Mouse (Mus musculus) adrenal gland, adult 18-20 months (tissue): ENCODE measurements around the gene Nt5c2. TPM values are rescaled to one million over a fixed set of nuclear protein-coding genes. Genes with fewer than 3 reads are reported as not detected.

ENCODE experiments used
- DNase-seq, 2 experiments: peaks; one replicate each; pipeline ENCODE4 v3.0.0; 2021 to 2022; ENCODE audit warnings: low spot score in 2 of 2
- long read RNA-seq, 2 experiments: library from polyadenylated mRNA; stranded (forward); transcript quantifications; one replicate each; pipeline ENCODE4 v2.0.0; 2021
- total RNA-seq, 2 experiments: library from RNA; stranded (reverse); gene quantifications; 1 replicate in 1 of 2; 2 replicates in 1 of 2; pipeline ENCODE4 v1.2.3; 2021

Gene Nt5c2
- total RNA-seq = 10 to 100 TPM; 57.5 to 68.4 TPM
- long read RNA-seq, experiment 1, transcript Nt5c2-202 (18 exons, 3,728 nt) = major isoform, 10 of 25 reads
- long read RNA-seq, experiment 1, partial matches to known transcripts = 2 of 25 reads
- long read RNA-seq, experiment 1, other reads (novel, unspliced or antisense) = 10 of 25 reads
- long read RNA-seq, experiment 2, transcript Nt5c2-202 (18 exons, 3,728 nt) = major isoform, 23 of 57 reads
- long read RNA-seq, experiment 2, partial matches to known transcripts = 6 of 57 reads
- long read RNA-seq, experiment 2, other reads (novel, unspliced or antisense) = 20 of 57 reads

DNA sequence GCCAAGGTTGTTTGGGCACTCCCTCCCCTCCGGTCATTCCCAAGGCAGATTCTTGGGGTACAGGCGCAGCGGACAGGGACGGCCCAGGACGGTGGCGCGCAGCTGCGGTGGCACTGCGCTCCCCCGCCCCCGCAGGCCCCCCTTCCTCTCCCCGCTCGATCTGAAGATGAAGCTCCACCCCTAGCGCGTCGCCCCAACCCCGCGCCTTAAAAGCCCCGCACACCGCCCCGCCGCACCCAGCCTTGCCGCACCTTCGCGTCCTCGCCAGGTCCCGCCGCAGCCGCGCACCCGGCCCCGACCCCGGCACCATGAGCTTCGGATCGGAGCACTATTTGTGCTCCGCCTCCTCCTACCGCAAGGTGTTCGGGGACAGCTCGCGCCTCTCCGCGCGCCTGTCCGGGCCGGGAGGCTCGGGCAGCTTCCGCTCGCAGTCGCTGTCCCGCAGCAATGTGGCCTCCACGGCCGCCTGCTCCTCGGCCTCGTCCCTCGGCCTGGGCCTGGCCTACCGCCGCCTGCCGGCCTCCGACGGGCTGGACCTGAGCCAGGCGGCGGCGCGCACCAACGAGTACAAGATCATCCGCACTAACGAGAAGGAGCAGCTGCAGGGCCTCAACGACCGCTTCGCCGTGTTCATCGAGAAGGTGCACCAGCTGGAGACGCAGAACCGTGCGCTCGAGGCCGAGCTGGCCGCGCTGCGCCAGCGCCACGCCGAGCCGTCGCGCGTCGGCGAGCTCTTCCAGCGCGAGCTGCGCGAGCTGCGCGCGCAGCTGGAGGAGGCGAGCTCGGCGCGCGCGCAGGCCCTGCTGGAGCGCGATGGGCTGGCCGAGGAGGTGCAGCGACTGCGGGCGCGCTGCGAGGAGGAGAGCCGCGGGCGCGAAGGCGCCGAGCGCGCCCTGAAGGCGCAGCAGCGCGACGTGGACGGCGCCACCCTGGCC lies at the start of gene Nt5c2, which contains the start of gene Ina:
TSS of gene Nt5c2 (minus strand) at position 707 of the 935 bp plus-strand sequence.
TSS of gene Ina (plus strand) at position 252 of the 935 bp plus-strand sequence.
- DNase-seq = peak; percentile 39 to 52

DNA sequence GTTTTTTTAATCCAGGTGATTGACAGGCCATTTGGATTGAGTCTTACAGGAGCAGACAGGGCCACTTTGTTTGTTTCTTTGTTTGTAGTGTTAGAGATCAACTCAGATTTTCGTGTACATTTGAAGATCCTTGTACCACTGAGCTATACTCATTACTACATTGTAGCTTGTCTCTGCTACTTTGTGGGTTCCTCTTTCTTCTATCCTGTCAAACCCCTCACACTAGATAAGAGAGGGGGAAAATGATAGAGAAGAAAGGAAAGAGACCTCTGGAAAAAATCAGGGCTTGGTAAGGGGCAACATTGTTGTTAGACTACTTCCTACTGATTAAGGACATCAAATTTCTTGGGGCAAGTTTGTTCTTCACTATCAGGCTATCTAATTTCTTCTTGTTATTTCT lies 42.7 kb upstream of the Nt5c2 start:
- no peak for DNase-seq

DNA sequence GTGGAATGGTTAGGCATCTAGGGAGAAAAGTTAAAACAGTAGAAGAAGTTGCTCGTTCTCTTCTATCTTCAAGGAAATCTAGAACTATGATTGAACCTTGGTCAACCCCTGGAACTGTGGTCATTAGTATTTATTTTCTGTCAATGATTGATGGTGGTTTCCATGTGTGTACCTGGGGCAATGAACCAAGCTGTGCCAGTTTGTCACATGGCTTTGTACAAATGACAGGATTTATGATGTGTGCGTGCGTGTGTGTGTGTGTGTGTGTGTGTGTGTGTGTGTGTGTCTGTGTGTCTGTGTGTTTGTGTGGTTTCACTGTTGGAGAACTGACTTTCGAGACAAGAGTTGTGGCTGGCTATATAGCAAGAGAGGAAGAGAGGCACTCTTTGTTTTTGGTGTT lies 38.5 kb upstream of the Nt5c2 start:
- no peak for DNase-seq

DNA sequence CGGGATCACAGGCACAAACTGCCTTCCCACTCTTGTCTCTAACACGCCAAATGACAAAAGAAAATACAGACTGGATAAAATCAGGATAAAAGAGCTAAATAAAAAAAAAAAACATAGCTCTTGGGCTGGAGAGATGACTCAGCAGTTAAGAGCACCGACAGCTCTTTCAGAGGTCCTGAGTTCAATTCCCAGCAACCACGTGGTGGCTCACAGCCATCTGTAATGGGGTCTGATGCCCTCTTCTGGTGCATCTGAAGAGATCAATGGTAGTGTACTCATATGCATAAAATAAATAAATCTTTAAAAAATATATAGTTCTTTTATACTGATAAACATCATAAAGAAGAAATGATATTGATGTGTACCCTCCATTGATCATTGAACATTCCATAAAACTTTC lies 38.0 kb upstream of the Nt5c2 start:
- no peak for DNase-seq

DNA sequence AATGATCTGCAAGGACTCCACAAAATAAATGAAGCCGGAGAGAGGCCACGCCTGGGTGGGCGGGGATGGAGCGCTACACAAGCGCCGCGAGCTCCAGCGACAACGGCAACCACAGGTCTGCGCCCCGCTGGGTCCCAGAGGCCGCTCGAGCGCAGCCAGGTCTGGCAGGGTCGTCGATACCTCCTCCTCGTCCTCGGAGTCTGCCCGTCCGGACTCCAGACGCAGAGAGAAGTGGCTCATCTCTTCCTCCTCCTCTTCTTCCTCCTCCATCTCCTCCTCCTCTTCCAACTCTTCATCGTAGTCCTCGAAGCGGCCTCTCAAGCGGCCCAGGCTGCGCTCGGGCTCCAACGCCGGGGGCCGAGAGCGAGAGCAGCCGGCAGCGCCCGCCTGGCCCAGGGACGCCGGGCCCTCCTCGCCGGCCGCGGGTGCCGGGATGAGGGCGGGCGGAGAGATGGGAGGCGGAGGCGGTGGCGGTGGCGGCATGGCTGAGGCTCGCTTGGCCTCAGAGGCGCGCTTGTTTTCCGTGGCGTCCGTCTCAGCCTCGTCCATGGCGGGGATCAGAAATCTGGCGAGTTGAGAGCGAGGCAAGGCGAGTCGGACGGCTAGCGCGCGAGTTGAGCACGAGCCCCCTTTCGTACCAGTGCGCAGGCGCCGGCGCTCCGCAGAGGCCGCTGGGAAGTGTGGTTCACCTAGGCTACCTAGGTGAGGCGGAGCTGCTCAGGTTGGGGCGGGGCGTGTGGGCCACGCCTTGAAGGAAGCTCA lies 35.5 kb upstream of the Nt5c2 start, which contains the start of gene Pcgf6:
TSS of gene Pcgf6 (minus strand) at position 636 of the 762 bp plus-strand sequence.
- DNase-seq = peak; percentile 70

DNA sequence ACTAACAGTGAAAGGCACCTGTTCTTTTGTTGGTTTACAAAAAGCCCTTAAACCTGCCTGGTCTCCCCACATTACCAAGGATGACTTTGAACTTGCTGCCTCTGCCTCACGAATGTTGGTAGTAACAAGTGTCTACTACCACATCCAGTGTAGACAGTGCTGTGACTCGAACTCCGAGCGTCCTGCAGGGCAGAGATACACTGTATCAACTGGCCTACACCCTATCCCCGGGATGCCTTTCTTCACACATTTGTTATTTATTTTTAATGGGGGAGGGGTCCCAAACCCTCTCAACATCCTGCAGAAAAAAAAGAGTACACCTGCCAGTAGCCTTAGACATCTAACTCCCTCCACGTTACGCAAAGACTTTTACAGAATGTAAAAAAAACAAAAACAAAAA lies 34.9 kb upstream of the Nt5c2 start:
- DNase-seq = no peak

DNA sequence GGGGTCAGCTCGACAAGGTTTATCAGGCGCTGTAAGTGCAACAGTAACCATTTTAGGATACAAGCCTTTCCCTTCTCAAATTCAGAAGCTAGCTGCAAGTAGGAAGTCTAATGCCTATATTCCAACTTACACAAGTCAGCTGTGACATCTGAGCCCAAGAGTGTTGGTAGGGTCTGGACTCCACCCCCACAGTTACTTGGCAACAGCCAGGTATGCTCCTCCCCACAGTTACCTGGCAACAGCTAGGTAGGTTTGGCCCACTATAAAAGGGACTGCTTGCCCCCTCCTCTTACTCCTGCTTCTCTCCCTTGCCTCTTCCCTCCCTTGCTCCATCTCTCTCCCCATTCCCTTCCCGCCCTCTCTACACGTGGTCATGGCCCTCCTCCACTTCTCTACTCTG lies 34.1 kb upstream of the Nt5c2 start:
- no peak for DNase-seq

DNA sequence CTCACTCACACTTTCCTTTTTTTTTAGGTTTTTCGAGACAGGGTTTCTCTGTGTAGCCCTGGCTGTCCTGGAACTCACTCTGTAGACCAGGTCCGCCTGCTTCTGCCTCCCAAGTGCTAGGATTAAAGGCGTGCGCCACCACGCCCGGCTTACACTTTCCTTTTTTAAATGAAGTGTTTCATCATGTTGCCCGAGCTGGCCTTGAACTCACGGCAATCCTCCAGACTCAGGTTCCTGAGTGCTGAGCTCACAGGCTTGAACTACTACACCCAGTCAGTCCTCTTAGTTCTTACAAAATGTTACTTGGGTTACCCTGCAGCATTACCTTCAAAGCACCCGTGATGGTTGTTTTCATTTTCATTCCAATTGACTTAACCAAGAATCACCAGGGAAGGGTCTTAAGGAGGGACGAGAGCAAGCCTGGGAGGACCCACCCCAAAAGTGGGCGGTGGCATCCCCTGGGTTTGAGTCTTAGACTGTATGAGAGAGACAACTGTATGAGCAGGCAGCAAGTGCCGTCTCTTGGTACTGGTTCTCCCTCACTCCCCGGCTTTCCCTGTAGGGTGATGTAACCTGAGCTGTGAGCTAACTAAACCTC lies 32.4 kb upstream of the Nt5c2 start:
- DNase-seq = peak in 1 of 2 experiments; percentile 41

DNA sequence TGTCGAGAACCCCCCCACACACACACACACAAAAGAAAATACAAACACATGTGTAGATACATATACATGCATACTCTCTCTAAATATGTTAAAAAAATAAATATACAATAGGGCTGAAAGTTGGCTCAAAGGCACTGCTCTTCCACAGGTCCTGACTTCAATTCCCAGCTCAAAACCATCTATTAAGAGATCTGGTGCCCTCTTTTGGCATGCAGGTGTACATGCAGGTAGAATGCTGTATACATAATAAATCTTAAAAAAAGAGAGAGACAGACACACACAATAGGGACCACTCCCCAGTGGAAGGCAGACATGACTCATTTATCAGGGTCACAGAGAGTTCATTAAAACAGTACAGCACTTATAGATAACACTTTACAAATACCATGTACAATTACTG lies 31.4 kb upstream of the Nt5c2 start:
- no peak for DNase-seq

DNA sequence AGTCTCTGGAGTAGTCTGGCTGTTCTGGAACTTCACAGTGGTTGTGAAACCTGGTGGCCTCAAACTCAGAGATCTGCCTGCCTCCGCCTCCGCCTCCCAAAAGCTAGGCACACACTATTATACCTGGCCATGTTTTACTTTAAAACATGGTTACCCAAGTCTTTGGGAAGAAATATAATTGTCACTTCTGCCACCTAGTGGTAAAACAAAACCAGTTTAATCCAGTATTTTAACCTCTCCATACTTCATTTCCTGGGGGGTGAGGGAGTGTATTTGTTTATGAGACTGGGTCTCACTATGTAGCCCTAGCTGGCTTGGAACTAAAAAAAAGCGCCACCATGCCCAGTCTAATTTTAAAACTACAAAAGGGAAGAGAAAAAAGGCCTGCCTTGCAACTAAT lies 28.7 kb upstream of the Nt5c2 start:
- DNase-seq = no peak

DNA sequence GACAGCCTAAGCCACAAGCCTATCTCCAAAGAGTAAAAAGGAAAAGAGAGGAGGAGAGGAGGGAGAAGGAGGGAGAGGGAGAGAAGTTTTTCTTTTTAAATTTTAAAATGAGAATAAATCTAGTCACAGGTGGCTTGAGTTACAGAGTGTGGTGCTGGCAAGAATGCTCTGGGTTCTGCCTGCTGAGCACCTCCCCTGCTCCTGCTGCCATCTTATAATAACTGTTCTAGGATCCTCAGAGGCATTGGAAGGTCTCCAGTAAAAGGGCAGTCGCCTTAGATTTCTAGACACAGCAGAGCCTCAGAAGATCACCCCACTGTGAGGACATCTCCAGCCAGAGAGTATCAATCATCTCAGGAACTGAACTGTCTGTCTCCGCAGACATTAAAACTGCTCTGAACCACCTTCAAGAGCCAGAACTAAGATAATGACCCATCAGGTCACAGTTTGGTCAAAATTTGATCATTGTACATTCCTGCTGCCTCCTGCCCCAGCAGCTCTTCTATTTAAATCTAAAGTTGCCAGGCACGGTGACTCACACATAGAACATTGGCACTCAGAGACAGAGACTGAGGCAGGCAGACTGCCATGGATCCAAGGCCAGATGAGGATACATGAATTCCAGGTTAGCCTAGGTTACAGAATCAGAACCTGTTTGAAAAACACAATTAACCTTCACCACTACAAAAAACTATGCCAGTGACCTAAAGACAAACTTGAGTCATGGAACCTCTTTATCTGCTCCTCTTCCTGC lies 25.9 kb upstream of the Nt5c2 start:
- DNase-seq = no peak

DNA sequence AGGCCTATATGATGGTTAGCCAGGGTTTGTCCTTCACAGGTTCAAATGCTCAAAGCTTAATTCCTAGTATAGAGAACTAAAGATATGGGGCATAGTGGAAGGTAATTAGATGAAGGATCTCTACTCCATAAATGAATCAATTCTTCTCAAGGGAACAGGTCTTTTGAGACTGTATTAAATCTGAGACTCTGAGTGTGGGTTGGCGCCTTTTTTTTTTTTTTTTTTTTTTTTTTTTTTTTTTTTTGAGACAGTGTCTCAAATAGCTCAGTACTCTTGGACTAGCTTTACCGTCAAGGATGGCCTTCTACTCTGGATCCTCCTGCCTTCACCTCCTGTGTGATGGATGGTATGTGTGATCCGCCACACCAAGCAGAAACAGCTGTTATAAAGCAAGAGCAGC lies 21.6 kb upstream of the Nt5c2 start:
- DNase-seq = no peak

DNA sequence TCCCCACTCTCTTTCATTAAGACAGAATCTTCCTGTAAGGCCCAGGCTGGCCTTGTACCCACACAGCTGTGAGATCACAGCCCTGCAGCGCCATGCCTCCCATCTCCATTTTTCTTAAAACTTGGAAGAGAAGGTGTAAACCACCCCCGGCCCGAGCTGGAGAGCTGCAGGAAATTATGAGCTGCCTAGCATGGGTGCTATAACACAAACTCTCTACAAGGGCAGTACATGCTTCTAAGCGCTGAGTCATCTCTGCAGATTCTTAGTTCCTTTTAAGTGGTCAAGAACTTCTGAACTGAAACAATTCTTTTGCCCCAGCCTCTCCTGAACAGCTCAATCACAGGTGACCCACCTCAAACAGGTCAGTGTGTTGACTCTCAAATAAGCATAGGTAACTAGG lies 20.0 kb upstream of the Nt5c2 start:
- no peak for DNase-seq

DNA sequence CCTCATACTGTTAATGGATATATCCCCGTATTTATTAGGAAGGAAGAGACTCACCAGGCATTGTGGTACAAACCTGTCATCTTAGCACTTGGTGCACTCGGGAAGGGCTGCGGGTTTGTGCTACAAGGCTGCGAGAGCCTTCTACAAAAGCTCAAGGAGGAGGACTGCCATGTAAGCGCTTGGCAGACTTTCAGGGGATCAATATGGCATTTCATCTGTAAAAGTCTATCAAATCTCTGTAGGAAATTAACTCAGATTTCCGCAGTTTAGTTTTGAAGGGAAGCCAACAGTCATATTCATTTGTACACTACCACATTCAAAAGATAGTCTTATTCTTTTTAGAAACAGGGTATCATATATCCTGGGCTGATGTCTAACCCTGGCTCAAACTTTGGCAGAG lies 16.8 kb upstream of the Nt5c2 start:
- no peak for DNase-seq

DNA sequence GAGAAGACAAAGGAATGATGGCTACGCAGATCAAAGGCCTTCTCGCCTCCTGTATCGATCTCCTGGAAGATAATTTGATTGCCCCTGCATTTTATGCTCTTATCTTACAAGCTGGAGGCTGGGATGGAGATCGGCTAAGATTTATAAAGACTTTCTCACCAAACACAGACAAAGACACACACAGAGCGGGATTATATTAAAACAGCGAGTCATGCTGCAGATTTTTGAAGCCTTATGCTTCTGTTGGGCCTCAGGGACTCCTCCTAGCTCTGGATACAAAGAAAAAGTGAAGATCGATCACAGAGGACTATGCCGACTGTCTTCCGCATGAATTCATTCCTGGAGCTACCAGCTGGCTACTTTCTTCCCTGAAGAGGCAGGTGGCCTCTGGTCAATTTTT lies 14.8 kb upstream of the Nt5c2 start:
- DNase-seq = no peak

DNA sequence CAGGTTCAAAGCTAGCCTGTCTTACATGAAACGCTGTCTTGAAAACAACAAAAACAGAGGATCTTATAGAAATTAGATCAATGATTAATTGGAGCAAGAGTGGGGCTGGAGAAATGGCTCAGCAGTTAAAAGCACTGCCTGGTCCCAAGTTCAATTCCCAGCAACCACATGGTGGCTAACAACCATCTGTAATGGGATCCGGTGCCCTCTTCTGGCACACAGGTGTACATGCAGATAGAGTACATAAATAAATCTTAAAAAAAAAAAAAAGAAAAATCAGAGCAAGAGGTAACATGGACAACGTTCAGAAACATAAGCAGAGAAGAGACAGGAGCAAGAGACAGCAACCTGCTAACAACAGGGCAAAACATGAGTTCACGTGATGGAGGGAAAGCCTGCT lies 11.6 kb upstream of the Nt5c2 start:
- DNase-seq = no peak

DNA sequence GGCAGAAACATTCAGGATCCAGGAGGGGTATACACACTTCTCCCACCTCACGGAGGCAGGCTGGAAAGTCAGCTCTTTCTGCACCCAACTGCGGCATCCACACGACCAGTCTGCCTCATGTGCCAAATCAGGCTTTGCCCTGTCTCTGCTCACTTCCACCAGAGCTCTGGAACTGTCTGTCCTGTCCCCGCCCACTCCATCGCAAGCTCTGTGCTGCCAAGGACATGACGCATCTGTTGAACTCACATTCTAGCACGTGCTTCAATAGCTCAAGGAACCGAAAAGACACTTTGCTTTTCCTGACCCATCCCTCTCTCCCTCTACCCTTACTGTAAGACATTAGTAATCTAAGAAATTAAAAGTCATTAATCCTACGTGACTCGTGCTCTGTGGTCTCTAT lies 10.0 kb upstream of the Nt5c2 start:
- DNase-seq = no peak

DNA sequence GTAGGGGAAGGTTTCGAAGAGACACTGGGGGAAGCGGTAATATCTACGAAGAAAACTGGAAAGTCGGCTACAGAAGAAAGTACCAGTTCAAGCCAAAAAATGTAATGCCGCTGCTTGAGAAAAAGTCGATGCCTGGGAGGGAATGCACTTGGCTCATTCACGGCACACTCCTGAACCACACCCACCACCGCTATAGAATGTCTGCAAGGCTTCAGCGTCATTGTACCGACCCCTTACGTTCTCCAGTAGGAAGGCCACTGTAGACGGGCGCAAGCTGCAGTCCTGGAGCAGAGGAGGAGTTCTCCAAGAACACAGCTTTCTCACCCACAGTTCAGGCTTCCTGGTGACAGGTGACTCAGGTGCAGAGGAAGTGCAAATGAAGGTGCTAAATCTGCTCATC lies 8.6 kb upstream of the Nt5c2 start:
- DNase-seq = no peak

DNA sequence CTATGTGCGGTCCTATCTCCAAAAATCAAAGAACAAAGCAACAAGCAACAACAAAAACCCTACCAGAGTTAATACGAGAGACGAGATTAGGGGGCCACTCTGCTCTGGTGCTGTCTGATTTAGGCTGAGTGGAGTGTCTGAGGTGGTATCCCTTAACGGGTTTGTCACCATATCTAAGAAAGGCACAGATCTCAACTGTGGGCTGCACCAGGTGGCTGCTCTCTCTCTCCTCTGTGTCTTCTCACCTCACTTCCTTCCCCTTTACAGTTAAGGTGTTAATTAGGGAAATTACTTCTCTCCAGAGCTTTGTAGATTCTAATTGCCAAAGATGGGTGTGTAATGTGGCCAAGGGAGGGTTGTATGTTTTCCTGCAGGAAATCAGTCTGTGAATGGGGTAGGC lies 7.8 kb upstream of the Nt5c2 start:
- no peak for DNase-seq

DNA sequence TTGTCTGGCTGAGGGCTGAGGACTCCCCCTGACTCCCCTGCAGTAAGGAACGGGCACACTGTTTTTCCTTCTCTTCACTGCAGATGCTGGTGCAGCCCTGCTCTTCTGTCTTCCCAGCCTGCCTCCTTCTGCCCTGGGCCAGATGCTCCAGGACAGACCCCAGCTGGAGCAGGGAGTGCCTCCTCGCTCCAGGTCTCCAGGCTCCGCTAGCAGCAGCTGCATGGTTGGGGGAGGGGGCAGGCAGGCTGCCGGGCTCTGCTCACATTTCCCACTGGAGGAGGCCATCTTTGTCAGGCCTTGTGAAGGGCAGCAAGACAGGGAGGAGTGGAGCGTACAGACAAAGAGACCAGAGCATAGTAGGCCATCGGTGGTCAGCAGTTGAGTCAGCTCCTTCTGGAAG lies 4.4 kb upstream of the Nt5c2 start:
- DNase-seq = no peak
